Mouse (Mus musculus) erythroid progenitor cell, adult 5-6 weeks (primary cell): ENCODE measurements around the gene Pnpla7. TPM values are rescaled to one million over a fixed set of nuclear protein-coding genes. Genes with fewer than 3 reads are reported as not detected.

Experiments used
- ATAC-seq: replicated peaks from 2 replicates; pipeline ENCODE4 v1.8.0; 2016; ENCODE audit warnings: moderate number of reproducible peaks, mild to moderate bottlenecking, moderate TSS enrichment, inconsistent platforms; ENCODE audit not compliant: poor library complexity, low FRiP score, severe bottlenecking
- total RNA-seq, 2 experiments: library from RNA; stranded (forward) in 1 of 2; stranded (reverse) in 1 of 2; fragments of 150-400 nt in 1 of 2; fragments of 186-747, 209-891 nt in 1 of 2; gene quantifications; 2 replicates each; pipeline versions ENCODE4 v1.2.3 to v1.2.4; 2015 to 2017; ENCODE audit warnings: low replicate concordance in 2 of 2

Gene Pnpla7
- total RNA-seq, 2 experiments from 2014 or later: 37.0 to 37.3 TPM

DNA sequence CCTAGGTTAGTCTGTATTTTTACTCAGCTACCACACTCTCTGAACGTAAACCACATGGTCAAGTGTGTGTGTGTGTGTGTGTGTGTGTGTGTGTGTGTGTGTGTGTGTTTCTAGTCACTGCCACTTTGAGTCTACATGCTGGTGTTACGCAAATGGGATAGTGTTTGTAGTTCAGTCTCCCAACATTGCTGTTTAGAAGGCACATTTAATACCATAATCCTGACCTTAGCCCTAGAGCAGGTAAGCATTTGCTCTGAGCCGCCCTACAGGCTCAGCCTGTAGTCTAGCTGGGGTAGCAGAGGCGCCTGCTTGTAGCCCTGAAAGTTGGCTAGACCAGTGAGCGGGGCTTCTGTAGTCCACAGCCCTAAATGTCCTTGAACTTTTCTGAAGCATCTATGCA is 87.7 kb downstream of the Pnpla7 start:
- no peak for ATAC-seq

DNA sequence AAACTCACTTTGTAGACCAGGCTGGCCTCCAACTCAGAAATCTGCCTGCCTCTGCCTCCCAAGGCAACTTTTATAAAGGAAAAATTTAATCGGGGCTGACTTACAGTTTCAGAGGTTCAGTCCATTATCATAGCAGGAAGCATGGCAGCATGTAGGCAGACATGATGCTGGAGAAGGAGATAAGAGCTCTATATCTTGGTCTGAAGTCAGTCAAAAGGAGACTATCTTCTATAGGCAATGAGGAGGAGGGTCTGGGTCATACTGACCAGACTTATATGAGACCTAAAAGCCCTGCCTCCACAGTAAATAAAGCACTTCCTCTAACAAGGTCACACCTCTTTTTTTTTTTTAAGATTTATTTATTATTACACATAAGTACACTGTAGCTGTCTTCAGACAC is 88.5 kb downstream of the Pnpla7 start:
- ATAC-seq: no peak

DNA sequence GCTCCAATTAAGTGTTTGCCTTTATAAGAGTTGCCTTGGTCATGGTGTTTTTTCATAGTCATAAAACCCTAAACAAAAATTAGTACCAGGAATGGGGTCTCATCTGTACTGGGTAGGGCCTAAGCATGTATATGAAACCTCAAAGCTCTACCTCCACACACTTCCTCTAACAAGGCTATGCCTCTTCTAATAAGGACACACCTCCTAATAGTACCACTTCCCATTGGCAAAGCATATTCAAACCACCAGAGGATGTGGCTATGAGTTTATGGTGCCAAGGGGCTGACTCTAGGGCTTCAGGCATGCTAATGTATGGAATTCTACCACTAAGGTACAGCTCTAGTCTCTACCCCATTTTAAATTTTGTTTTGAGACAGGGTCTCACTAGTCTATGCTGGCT is 89.7 kb downstream of the Pnpla7 start:
- no peak for ATAC-seq

DNA sequence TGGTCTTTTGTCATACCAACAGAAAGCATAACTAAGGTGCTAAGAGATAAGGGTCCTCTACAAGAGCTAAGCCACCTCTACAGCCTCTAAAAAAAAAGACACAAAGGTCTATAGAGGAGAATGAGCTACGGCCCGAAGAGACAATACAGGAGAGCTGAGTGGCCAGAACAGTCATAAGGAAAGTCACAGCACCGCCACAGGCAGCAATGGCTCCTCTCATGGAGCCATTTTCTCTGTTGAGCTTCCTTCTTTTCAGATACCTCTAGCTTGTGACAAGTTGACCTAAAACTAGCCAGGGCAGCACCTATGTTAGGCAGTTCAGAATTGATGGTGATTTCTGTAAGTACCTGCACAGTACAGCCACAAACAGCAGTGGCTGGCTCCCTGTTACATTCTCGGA is 90.7 kb downstream of the Pnpla7 start:
- no peak for ATAC-seq

- no peak for ATAC-seq
Observed at GRCm38 (mm10) chr2:25069537-25069936, 93.7 kb downstream of the Pnpla7 start.

GRCm38 (mm10) chr2:25072398-25072797 is 96.6 kb downstream of the Pnpla7 start:
- ATAC-seq: no peak

GRCm38 (mm10) chr2:25075506-25075905 is 99.7 kb downstream of the Pnpla7 start:
- ATAC-seq: no peak

DNA sequence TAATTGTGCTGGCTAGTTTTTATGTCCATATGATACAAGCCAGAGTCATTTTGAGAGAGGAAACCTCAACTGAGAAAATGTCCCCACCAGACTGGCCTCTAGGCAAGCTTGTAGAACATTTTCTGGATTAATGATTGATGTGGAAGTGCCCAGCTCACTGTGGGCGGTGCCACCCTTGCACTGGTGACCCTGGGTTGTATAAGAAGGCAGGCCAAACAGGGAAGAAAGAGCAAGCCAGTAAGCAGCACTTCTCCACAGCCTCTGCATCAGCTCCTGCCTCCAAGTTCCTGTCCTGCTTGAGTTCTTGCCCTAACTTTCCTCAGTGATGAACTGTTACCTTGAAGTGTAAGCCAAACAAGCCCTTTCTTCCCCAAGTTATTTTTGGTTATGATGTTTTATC is 103.1 kb downstream of the Pnpla7 start:
- no peak for ATAC-seq

DNA sequence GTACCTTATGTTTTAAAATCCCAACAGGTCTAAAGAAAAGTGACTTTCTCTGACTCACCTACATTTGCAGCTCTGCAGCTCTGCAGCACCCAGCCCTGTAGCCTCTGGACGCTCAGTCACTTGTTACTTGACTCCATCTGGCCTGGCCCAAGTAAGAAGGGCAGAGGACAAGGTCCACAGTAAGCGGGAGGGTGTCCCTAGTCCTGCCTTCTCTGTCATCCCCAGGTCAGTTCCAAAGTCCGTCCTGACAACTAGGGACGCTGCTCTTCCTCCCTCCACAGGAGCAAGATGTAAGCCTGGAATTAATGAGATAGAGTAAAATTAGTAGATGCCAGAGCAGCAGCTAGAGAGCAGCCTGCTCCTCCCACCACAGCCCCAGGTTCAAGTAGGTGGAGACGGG is 104.2 kb downstream of the Pnpla7 start, which contains the start of gene Entpd8:
Gene Entpd8, plus strand, starts transcription at position 229 of the 400 bp plus-strand sequence.
- no peak for ATAC-seq

DNA sequence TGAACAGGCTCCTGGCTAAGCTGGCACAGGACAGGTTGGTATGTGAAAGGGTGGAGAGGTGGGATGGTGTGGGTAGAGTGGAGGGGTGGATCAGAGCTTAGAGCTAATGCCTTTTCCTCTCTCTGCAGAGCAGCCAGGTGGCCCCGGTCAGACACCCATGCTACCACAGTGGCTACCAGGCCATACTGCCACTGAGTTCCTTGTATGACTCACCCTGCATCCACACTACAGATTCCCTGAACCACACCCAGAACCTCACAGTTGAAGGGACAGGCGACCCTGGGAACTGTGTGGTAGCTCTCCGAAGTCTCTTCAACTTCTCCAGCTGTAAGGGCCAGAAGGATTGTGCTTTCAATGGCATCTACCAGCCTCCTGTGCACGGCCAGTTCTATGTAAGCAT is 107.9 kb downstream of the Pnpla7 start:
- no peak for ATAC-seq

- no peak for ATAC-seq
Observed at GRCm38 (mm10) chr2:25085571-25085970, 109.7 kb downstream of the Pnpla7 start.

DNA sequence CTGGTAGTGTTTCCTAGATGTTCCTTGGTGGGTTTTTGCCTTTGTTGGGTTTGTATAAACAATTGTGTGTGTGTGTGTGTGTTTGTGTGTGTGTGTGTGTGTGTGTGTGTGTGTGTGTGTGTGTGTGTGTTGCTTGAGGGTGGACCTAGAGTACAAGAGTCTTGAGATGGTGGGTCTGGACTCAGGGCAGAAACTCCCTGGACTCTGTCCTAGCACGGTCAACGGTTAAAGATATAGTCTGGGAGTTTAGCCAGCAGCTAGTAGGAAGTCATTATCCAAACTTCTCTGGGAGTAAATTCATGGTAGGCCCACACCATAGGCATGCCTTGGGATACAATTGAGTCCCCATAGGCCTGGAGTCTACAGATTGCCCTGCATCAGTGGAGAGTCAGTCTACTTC is 112.0 kb downstream of the Pnpla7 start:
- ATAC-seq: no peak

GRCm38 (mm10) chr2:25088636-25089035 is 112.8 kb downstream of the Pnpla7 start:
- no peak for ATAC-seq

- ATAC-seq: no peak
Observed at GRCm38 (mm10) chr2:25094785-25095108, 118.9 kb downstream of the Pnpla7 start.

GRCm38 (mm10) chr2:25095109-25095850 is 119.4 kb downstream of the Pnpla7 start, which contains the start of gene Noxa1:
TSS of gene Noxa1 (minus strand) at chr2:25095149.
- ATAC-seq: 0 out of 2 replicates have a peak, but pooled peaks have one; percentile 8

GRCm38 (mm10) chr2:25098005-25098615 is 122.3 kb downstream of the Pnpla7 start:
- no peak for ATAC-seq

DNA sequence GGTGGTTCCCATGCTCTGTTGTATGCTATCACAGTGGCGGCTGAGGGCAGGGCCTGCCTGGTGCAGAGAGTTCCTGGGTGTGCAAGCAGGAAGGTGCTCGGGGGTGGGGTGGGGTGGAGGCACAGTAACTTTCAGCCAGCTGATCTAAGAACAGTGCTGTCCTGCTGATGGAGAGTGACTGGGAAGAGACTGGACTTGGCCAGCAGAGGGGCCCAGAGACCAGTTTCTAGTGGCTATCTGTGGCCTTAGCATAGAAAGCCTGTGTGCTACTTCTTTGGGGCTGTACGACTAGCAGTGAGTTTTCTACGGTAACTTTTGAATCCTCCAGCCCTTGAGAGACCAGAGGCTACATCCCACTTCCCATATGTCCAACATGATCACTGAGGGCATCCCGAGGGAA is 123.1 kb downstream of the Pnpla7 start:
- ATAC-seq: no peak

GRCm38 (mm10) chr2:25099703-25100102 is 123.9 kb downstream of the Pnpla7 start:
- no peak for ATAC-seq
